Mouse (Mus musculus): ENCODE measurements around the gene Gm9837.
"Not testable (repeated sequence)": the region's sequence is repeated elsewhere in the genome, so short reads cannot be mapped to it uniquely, and the experiment has no call there.

Gene Gm9837

DNA sequence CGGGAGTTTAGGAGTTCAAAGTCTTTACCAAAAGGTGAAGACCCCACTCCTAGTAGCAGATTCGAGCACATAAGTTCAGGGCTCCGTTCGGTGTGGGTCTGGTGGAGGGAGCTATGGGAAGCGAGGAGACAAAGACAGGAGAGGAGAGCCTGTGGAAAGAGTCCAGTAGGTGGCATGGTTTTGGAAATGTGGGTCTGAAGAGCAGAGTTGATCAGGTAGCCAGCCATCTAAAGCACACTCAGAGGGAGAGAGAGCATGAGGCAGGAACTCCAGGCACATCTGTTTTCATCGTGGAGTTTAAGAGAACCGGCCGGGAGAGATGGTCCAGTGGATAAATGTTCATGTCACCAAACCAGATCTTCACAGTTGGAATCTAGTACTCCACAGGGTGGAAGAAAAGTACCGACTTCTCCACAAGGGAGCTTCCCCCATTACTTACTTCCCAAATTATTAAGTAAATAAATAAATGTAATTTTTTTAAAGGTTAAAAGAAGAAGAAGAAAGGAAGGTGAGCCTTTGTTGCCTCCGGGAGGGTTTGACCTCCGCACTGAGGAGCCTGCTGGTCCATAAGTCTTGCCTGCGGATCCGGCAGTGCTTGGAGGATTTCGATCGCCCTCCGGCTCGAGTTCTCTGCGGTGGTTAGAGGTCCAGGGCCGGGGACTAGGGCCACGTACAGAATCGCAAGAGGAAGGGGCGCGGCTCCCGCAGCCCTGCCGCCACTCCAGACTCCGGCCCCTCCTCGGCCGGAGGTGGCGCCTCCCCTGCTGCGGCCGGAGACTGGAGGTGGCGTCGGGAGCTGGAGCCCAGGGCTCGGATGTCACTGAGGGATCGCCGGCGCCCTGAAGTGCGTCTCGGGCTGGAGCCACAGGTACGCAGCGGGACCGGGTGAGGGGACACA, 13.6 kb downstream of the Gm9837 start, which contains the start of the genes Gm10447 and Shroom1:
TSS of gene Gm10447 (minus strand) at position 637 of the 898 bp plus-strand sequence.
TSS of gene Shroom1 (plus strand) at position 732 of the 898 bp plus-strand sequence.
- peak; percentile 73 for DNase-seq

DNA sequence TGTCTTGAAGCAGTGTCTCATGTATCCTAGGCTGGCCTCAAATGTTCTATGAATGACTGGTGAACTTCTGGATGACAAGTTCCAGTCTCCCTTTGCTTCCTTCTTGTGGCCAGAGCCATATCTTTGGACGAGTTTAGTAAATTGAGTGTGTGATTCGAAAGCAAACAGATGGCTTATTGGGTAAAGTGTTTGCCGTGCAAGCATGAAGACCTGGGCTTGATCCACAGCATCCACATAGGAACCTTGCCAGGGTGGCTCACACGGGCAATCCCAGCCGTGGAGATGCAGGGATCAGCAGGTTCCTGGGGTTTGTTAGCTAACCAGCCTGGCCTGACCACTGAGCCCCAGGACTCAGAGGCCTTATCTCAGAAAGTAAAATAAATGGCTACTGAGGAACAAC, 17.2 kb downstream of the Gm9837 start:
- DNase-seq = no peak

DNA sequence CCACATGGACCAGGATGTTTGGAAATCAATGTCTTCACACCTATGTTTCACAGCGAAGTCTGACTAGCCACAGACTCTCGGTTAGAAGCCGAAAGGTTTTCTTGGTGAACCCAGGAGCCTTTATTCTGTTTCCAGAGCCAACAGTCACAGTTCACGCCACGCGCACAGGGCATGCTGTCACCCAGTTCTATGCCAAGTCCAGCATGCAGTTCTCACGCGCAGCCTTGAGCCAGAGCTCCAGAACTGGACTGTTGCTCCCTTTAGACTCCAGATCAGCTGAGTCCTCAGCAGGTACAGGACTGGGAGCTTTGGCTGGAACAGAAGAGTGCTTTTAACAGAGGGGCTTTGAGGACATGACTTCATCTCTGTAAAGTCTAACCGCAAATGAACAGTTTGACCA, 17.9 kb downstream of the Gm9837 start:
- no peak for DNase-seq

DNA sequence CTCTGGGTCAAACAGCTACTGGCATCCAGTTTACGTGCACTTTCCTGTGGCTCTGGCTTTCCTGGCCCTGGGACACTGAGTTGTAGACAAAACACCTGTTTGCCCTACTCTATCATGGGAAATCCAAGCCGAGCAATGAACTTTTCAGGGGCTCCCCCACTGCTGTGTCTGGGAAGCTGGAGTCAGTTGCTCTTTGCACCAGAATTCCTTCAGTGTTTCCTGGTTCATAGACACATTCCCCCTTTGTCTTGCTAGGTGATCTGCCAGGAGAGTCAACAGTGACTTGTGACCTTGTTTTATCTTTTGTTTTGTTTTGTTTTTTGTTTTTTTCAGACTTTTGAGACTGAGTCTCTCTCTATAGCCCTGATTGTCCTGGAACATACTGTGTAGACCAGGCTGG, 18.9 kb downstream of the Gm9837 start:
- DNase-seq = no peak

DNA sequence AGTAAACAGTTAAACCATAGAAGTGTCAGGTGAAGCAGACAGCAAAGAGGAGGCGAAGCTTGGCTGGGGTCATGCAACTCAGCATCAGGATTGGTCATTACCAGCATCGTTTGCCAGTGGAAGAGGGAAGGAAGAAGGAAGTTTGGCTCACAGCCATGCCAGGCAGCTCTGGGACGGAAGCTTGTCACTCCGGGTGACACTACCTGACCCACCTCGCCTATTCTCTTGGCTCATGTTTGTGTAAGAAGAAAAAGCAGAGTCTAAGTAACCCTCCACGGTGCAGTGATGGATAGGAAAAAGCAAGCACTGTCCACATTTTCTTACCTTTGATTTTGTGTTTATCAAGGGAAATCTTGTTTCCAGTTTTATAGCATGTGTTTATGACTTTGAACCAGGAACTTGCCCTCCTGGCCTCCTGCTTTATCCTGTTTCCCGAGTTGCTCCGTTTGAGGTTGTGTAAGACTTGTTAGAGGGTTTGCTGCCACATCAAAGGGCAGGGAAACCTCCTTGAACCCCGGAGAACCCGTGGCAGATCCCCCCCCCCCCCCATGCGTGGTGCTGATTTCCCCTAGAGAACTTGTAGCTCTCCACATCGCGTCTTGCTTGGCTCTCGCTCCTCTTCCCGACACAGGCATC, 20.1 kb downstream of the Gm9837 start:
- DNase-seq = no peak

DNA sequence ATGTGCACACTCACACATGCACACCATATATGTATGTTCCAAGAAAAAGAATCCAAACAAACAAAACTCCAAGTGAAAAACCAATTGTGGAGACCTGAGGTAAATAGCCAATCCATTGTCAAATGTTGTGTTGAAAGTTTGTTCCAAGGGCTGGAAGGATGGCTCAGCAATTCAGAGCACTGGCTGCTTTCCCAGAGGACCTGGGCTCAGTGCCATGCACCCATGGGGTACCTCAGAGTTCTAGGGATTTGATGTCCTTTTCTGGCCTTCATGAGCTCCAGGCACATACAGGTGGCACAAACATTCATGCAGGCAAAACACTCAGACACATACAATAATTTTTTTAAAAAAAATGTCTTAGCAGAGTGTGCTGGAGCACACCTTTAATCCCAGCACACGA, 21.8 kb downstream of the Gm9837 start:
- DNase-seq = peak; percentile 77

DNA sequence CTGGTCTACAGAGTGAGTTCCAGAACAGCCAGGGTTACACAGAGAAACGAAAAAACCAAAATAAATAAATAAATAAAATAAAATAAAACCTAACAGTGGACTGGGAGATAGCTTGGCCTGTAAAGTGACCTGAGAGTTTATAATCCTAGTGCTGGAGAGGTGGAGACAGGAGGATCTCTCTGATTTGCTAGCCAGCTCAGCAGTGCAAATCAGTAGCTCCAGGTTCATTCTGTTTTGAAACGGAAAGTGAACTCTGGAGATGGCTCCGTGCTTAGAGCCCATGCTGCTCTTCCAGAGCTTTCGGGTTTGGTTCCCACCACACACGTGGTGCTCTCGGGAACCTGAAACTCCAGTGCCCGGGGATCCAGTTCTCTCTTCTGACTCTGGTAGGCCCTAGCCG, 22.3 kb downstream of the Gm9837 start:
- DNase-seq = no peak

DNA sequence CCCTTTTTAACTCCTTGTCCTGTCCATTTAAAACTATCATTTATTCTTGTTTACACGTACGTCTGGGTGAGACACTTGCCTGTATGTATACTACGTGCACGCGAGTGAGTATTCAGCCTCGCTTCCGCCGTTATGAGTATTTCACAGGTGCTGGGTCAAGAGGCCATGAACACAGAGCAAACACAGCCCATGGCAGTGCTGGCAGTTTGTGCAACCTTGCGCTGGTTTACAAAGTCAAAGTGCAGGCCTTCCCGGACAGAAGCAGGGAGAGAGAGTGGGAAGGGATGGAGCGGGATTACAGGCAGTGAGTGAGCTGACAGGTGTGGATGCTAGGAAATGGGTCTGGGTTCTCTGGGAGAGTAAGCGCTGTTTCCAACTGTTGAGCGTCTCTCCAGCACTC, 24.1 kb downstream of the Gm9837 start:
- DNase-seq = no peak

DNA sequence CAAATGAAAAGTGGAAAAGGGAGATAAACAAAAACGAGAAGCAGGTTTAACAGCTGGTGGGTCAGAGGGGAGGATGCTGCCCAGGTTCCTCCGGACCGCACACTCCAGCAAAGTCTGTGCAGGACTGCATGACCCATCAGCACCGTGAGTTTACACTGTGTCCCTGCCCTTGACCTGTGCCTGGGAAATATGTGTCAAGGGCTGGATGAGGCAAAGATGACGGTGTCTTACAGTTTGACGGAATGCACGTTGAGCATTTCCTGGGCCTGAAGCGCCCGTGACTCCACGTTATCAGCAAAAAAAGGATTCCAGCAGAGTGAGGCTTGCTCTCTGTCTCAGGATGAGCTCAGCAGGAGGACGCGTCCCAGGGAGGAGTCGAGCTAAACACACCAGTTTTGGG, 24.7 kb downstream of the Gm9837 start:
- no peak for DNase-seq

DNA sequence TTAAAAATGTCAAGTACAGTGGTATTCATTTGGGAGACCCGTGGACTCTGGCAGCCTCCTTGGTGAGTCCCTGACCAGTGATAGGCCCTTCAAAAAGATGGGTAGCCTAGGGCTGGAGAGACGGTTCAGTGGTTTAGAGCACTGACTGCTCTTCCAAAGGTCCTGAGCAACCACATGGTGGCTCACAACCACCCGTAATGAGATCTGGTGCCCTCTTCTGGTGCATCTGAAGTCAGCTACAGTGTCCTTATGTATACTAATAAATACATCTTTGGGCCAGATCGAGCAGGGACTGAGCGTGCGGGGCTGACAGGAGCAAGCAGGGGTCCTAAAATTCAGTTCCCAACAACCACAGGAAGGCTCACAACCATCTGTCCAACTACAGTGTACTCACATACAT, 26.4 kb downstream of the Gm9837 start:
- peak; percentile 44 for DNase-seq

DNA sequence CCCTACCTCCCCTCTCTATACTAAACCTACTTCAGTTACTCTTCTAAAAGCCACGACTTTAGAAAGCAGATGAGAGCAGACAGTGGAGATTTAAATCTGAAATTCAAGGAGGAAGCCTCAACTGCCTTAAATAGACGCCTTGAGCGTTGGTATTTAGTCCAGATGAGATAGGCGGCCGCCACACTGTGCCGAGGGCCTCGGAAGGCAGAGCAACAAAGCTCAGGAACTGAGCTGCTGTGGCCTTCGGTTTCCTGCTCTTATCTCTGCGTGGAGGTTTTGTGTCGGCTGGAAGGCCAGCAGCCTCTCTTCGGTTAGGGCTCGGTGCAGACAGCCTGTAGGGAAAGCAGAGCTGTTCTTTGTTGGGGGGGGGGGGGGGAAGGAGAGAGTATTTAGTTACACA, 28.4 kb downstream of the Gm9837 start:
- no peak for DNase-seq

DNA sequence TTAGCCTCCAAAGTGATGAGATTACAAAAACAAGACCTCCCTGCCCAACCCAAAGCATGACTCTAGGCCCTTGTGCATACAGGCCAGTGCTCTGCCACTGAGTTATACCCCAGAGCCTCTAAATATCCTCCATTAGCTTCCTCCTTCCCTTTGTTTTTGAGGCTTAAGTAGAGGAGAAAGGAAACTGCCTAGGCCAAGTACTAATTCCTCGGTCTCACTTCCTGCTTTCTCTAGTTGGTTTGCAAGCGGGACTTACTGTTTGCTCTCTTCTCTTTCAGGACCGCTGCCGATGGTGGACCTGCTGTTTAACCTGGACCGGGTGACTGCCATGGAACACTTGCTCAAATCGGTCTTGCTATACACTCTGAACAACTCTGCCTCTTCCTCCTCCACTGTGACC, 33.9 kb downstream of the Gm9837 start:
- no peak for DNase-seq

DNA sequence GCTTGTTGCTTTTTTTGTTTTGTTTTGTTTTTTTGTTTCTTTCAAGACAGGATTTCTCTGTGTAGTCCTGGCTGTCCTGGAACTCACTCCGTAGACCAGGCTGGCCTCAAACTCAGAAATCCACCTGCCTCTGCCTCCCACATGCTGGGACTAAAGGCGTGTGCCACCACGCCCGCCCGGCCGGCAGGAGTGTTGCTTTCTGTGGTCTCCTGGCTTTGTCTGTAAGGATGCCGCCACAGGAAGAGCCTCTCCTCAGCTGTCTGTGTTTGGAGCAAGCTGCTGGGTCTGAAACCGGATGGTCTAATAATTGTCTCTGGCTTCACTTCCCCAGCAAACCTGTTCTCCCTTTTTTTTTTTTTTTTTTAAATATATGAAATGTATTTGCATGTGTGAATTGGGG, 34.8 kb downstream of the Gm9837 start:
- DNase-seq = no peak

DNA sequence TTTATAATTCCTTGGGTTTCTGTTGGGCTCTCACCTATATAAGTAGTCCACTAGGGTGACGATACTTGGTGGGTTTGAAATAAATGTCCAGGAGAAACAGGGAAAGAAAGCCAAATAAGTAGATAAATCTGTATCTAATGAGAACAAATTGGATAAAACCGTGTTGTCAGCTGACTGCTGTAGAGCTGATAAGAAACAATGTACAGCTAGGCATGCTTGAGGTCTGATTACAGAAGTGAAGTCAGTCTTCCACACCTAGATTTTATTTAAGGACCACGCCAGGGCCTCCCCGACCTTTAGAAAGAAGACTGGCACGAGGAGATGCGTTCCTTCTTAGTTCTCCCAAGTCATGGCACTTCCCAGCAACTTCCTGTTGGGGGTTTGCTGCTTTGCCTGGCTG, 37.2 kb downstream of the Gm9837 start:
- DNase-seq = no peak

DNA sequence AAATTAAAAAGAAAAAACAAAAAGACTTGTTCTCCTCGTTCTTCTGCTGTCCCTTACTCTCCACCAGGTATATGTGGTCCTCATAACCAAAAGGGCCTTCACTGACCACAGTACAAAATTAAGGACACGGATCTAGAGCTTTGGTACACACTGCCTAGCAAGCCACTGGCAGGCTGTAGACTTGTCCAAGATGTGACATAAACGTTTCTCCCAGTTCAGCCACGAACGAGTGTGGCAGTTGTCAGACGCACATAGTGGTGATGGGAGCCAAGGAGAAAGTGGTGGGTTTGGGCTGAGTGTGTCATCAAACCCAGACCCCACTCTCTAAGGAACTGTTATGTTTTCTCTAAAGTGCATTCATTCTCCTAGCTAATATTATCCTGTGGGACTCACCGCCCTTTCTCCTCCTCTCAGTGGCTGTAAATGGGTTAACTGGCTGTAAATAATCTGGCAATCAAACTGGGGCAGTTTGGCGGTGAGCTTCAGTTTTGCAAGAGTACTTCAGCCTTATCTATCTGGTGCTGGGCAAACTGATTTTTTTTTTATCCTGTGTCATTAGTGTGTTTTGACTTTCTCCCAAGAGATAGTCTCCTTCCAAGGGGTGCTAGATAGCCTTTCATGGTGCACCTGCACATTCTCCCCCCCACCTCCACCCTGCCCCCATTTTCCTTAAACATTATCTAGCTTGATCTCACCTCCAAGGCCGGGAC, 38.8 kb downstream of the Gm9837 start:
- DNase-seq = no peak

DNA sequence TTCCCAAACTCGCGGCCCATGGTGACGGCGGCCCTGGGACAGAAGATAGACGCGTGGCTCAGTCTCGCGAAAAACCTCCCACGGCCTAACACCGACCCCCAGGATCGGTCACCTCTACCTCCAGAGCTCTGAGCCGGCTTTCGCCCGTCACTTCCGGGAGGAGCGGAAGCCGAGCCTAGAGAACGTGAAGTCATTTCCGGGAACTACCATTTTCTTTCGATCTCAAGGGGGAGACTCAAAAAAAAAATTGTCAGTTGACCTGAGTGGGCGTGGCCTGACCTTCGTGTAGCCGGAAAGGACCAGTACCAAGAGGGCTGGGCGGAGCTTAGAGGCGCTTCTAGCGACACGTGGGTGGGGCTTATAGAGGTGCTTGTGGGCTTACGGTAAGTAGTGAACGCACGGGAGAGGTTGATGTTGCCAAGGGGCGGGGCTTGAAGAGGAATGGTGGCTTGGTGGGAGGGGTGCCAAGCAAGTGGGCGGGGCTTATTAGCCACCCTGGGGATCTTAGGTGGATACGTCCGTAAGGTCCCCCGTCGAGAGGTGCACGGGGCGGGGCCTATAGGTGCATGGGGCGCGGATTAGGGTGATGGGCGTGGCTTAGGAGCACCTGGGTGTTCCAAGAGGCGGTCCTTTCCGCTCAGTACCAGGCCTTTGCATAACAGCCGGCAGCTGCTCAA, 39.5 kb downstream of the Gm9837 start, which contains the start of the genes Uqcrq and Gdf9:
TSS of gene Uqcrq (minus strand) at position 162 of the 677 bp plus-strand sequence.
TSS of gene Gdf9 (plus strand) at position 354 of the 677 bp plus-strand sequence.
- peak; percentile 100 for DNase-seq

DNA sequence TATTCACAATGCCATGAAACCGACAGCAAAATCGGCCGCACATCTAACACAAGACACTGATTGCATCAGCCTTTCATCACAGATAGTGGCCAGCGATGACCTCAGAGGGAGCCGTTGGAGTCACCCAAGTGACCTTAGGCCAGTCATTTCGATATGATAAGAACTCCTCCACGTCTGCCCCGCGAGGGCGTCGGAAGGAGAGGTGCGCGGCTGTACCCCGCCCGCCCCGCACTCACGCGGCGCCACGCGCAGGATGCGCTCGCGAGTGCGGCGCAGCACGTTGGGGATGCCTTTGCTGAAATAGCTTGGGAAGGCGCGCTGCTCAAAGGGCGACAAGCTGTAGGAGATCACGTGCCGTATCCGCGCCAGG, 40.0 kb downstream of the Gm9837 start:
- DNase-seq = no peak

DNA sequence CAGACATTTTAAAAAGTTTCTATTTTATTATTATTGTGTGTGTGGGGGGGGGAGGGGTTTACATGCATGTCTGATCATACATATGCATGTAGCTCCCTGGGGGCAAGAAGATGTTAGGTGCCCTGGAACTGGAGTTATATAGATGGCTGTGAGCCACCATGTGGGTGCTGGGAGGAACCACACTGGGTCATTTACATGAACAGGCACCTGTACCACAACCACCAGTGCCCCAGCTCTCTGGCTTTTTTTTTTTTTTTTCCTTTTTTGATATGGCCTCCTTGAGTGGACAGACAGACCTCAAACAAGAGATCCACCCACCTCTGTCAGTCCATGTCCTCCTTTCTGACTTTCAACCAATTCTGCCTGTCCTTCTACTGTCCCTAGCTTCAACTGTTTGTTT, 41.1 kb downstream of the Gm9837 start:
- no peak for DNase-seq

DNA sequence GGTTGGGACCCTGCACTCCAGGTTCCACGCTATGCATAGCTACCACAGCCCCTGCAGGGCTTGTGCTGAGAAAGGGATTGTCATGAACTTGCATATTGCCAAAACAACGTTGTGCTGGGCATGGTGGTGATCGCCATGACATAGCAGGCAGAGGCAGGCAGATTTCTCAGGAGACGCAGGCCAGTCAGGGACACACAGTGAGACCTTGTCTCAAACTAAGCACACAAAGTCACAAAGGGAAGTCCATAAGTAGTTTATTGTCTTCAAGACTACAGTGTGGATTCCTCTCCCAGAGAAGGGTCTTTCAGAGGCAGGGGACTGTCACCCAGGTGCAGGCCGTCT, 41.6 kb downstream of the Gm9837 start:
- DNase-seq = no peak

DNA sequence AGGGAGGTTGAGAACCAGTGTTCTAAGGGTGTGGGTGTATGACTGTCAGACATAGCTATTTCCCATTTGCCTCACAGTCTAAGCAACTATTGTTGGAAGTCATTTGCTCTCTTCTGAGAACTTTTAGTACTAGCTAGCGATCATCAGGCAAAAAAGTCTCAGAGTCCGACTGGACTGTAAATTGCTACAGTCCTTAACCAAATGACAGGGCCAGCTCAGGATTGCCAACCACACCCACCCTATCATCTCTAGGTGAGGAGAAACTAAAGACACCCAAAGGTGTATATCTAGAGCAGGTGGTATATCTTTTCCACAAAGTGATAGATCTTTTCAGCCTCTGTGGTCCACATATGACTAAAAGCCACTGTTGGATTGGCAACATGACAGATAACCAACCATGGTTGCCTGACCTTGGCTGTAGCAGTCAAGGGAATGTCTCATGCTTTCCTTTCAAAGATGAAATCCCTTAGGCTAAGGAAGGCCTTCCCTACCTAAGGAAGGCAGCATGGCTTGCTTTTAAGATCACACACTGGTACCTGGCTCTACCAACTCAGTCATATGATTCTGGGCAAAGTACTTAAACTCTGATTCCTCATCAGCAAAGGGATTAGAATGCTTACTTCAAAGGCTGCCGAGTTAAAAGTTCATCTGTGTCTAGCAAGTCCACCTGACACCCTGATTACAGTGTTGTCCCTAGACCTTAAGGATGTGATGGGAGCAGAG, 42.1 kb downstream of the Gm9837 start:
- no peak for DNase-seq

DNA sequence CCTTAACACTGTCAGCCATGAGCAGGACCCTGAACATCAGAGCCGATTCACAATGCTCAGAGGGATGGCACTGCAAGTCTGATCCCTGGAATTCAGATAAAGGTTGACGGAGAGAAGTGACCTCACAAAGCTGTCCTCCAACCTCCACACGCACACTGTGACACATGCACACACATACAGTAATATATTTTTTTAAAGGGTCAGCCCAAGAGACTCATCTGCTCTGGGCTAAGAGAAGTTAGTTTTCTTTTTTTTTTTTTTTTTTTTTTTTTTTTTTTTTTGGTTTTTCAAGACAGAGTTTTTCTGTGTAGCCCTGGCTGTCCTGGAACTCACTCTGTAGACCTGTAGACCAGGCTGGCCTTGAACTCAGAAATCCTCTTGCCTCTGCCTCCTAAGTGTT, 43.4 kb downstream of the Gm9837 start:
- DNase-seq = not testable (repeated sequence)

DNA sequence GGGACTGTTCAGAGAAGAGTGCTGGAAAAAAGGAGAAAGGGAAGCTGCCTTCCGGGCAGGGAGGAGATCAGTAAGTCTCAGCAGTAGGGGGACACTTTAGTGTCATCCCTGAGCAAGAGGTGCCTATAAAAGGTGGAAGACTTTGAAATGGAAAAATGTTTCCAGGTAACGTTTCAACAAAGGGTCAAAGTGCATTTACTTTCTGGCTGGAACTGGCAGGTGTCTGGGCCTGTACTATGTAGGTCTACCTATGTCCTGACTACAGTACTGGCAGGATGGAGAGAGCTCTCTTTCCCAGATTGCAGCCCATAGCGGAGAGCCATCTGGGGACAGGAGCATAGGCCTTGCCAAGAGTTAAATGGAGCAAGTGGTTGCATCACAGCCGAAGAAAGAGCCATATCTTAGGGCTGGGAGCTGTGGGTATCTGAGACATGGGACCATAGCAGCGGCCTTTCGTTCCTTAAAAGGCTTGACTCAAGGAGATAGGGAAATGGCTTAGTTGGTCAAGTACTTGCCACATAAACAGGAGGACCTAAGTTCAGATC, 44.5 kb downstream of the Gm9837 start:
- no peak for DNase-seq

Data from kidney, postnatal 14 days (tissue).